Mouse (Mus musculus) left cerebral cortex, adult 2 months (tissue): ENCODE results near the gene E2f8. TPM values are rescaled to one million over a fixed set of nuclear protein-coding genes. Genes with fewer than 3 reads are reported as not detected.
A peak's percentile ranks its signal among the peaks of the same experiment; 100 is the strongest.

Experiments used
- DNase-seq, 2 experiments: peaks; one replicate each; pipeline ENCODE4 v3.0.0; 2021 to 2022; ENCODE audit warnings: low spot score in 2 of 2, mixed read lengths in 1 of 2; ENCODE audit errors: extremely low spot score in 1 of 2
- H3K27ac ChIP-seq: fragments of 200-600 bp; 2 replicates; pipeline ENCODE4 v1.8.1; 2022
- H3K4me3 ChIP-seq: fragments of 200-600 bp; 2 replicates; pipeline ENCODE4 v1.8.1; 2022
- CTCF ChIP-seq: fragments of 200-600 bp; IDR thresholded peaks from 2 replicates; pipeline ENCODE4 v1.8.1; 2022; ENCODE audit warnings: antibody characterized with exemption, mild to moderate bottlenecking, moderate library complexity
- intact Hi-C: fragments of 180-260 bp; cut with DNase I; formaldehyde crosslinking; loops from one replicate; pipeline ENCODE4 v1.15.1; 2025
- total RNA-seq, 2 experiments: library from RNA; stranded (reverse); gene quantifications; 2 replicates each; pipeline ENCODE4 v1.2.3; 2021

E2f8 gene
- total RNA-seq, 2 experiments from 2014 or later = 0.09 to 0.23 TPM

- H3K27ac ChIP-seq = no peak overlapping the region
- no peak overlapping the region for H3K4me3 ChIP-seq
- intact Hi-C loops = no loop called here
- no peak for DNase-seq
- TF ChIP-seq CTCF = no peak
These were observed 6.6 kb upstream of the E2f8 start for GRCm38 (mm10) chr7:48887973-48888372.

- DNase-seq = no peak
- no peak overlapping the region for H3K4me3 ChIP-seq
- TF ChIP-seq CTCF = no peak
- intact Hi-C loops = no loop called here
- H3K27ac ChIP-seq = no peak overlapping the region
These were observed 2.8 kb upstream of the E2f8 start for GRCm38 (mm10) chr7:48884266-48884611.

GRCm38 (mm10) chr7:48883525-48884265 lies 2.3 kb upstream of the E2f8 start:
- no peak for DNase-seq
- intact Hi-C loops = no loop called here
- Histone ChIP-seq H3K27ac (no peak overlapping the region), H3K4me3 (no peak overlapping the region)
- TF ChIP-seq CTCF = no peak

- Histone ChIP-seq H3K4me3 (peak overlapping the region; percentile 74), H3K27ac (no peak overlapping the region)
- no peak for DNase-seq
- no peak for TF ChIP-seq CTCF
- intact Hi-C loops = no loop called here
These were observed 694 bp upstream of the E2f8 start for GRCm38 (mm10) chr7:48881971-48882609.

DNA sequence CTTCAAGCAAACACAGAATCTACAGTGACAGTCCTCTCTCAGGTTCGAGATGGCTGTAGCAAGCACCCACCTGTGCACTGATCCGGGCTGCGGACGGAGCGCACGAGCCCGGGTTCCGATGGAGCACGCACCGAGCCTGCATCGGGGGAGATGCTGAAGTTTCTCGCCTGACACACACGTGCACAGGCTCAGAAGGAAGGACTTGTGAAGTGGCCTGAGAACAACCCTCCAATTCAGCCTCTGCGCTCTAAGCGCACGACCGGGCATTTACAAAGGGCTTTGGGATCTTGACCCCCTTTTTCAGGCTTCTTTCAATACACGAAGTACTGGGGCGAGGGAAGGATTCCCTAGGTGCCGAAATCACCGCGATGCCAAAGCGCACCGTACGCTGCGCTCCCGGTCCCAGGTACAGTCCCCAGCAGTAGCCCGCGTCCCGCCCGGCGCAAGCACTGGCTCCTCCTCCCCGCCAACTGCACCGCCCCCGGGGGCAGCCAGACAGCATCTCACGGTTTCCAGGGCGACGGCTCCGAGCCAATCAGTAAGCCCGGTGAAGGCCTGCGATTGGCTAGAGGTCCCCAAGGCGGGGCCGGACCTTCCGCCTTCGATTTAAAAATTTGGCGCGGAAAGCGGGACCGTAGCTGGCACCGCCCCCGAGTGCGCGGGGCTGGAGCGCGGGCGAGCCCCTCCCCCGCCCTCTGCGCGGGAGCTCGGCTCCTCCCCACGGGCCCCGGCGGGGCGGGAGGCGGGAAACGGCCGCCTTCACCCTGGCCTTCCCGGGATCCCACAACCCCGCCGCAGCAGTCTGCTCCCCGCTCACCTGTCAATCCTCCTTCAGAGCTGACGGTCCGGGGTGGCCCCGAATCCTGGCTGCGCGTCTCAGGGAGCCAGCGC lies 560 bp downstream of the E2f8 start:
- peak; percentile 91 to 95 for DNase-seq
- Histone ChIP-seq H3K27ac (no peak overlapping the region), H3K4me3 (peak overlapping the region; percentile 74)
- no peak; the same call in 1 of the 2 replicates for TF ChIP-seq CTCF
- intact Hi-C loops = no loop called here

- no peak for DNase-seq
- Histone ChIP-seq H3K4me3 (no peak overlapping the region), H3K27ac (no peak overlapping the region)
- intact Hi-C loops = no loop called here
- TF ChIP-seq CTCF = no peak
These were observed 1.8 kb downstream of the E2f8 start for GRCm38 (mm10) chr7:48879574-48879973.

GRCm38 (mm10) chr7:48877786-48878390 lies 3.5 kb downstream of the E2f8 start:
- DNase-seq = no peak
- no peak overlapping the region for H3K4me3 ChIP-seq
- intact Hi-C loops = loop anchor here (1.0 kb wide), 1 partner anchor 128 kb away; no protein-coding TSS in a partner anchor
- no peak for TF ChIP-seq CTCF
- H3K27ac ChIP-seq = no peak overlapping the region

DNA sequence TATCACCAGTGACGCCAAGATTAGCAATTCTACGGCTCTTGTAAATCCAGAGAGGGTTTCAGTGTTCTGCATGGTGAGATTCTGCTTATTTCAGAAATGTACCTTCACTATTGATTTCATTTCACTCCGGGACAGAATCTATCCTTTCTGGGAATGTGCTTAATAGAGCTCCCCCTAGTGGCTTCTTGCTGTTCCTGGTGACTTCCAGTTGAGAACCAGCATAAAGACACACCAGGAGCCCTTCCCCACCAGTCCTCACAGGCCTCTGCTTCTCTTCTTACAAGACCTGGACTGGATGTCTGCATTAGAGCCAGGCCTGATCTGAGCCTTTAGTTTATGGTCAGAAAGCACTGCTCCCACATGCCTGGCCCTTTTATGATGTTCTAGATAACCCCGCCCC lies 4.9 kb downstream of the E2f8 start:
- Histone ChIP-seq H3K27ac (no peak overlapping the region), H3K4me3 (no peak overlapping the region)
- peak; percentile 41 to 45 for DNase-seq
- peak; percentile 94 for TF ChIP-seq CTCF
- intact Hi-C loops = no loop called here

DNA sequence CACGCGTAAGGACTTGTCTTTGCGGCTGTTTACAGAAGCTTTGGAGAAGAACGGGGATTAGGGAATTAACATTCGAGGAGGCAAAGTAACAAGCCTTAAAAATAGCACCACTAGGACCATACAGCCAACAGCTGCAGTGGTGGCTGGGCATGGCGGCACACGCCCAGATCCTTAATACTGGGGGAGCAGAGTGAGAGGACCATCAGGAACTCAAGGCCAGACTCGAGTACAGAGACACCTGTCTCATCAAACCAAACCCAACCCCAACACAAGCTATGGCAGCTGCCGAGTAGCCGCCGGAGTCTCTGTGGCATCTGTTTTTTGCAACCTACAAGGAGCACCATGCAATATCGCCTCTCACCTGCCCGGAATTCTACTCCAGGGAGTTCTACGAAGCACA lies 6.3 kb downstream of the E2f8 start:
- intact Hi-C loops = no loop called here
- TF ChIP-seq CTCF = no peak

GRCm38 (mm10) chr7:48871292-48871691 lies 10.1 kb downstream of the E2f8 start:
- no peak for TF ChIP-seq CTCF
- DNase-seq = no peak
- Histone ChIP-seq H3K27ac (no peak overlapping the region), H3K4me3 (no peak overlapping the region)
- intact Hi-C loops = no loop called here

More for the DNA sequence above, 6.3 kb downstream of the E2f8 start:
- Histone ChIP-seq H3K27ac (no peak overlapping the region), H3K4me3 (no peak overlapping the region)
- no peak for DNase-seq

GRCm38 (mm10) chr7:48870579-48871180 lies 10.7 kb downstream of the E2f8 start:
- Histone ChIP-seq H3K27ac (no peak overlapping the region), H3K4me3 (no peak overlapping the region)
- no peak for TF ChIP-seq CTCF
- intact Hi-C loops = no loop called here
- no peak for DNase-seq
